Mouse (Mus musculus): ENCODE data around the gene Dctn1. TPM values are rescaled to one million over a fixed set of nuclear protein-coding genes. Genes with fewer than 3 reads are reported as not detected.

Dctn1 gene
- polyA plus RNA-seq (2015; fragmentation: Illumina TruSeq; extraction: RNeasy Lipid Tissue Mini Kit (QIAGEN cat#74804); ENCODE audit: insufficient read depth, low replicate concordance) = 39.1 TPM

DNA sequence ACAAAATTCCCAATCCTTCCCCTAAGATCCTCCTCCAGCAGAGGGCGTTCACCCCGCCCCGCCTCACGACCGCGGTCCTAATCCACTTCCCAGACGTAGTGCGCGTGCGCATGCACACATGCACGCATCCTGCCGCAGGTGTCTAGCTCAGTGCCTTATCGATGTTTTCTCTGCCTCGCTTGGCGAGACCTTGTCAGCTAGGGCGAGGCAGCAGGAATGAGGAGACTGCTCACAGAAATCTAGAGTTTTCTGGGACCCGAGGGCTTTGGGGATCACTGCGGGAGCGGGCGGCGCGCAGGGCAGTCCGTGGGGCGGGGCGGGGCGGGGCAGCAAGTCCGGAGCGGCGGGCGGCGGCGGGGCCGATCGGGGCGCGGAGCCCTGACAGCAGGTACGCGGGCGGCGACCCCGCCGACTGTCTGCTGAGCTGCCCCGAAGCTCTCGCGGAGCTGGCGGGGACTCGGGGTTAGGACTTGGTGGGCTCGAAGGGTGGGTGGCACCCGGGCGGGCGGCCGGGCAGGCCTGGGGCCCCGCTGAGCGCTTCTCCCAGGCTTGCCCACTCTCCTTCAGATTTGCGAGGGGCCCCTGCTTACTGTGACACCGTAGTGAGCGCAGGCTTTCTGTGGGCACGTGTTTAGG lies at the start of gene Dctn1:
Dctn1 (plus strand) TSS at position 314 of the 636 bp plus-strand sequence.

DNA sequence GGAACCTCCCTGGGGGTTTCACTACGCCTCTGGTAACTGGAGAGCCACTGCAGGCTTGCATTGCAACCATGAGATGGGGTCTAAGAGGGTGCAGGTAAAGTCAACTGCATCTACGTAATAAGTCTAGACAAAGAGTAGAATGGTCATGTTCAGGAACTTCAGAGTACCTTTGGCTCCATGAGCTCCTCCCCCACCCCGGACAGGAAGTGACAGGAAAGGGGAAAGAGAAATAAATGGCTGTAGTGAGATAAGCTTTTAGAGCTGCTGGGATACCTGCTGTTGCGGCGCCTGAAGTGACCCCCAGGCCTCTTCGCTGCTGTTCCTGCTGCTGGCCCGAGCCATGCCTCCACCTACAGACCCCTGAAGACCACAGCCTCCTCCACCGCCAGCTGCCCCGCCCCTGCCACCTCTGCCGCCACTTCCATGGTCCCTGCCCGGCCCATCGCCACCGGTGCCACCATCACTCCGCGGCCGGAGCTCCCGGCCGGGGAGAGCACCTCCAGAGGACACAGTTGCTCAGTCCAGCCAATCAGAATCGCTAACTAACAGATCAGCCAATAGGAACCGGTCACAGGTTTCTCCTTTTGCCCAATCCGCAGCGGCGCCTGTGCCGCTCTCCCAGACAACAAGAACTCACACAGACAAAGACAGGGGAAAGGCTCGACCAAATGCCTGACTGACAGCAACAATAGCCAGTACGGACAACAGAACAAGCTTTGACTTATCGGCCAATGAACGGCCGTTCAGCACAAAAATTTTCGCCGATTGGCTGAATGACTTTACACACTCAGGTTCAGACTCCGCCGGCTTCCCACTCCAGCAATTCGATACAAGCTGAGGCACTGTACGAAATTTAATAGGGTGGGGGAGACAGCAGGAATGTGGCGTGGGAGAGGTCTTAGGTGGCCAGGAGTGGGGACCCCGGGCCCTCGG lies 44.5 kb upstream of the Dctn1 start, which contains the start of gene Wbp1:
Wbp1 (minus strand) TSS at position 630 of the 933 bp plus-strand sequence.

DNA sequence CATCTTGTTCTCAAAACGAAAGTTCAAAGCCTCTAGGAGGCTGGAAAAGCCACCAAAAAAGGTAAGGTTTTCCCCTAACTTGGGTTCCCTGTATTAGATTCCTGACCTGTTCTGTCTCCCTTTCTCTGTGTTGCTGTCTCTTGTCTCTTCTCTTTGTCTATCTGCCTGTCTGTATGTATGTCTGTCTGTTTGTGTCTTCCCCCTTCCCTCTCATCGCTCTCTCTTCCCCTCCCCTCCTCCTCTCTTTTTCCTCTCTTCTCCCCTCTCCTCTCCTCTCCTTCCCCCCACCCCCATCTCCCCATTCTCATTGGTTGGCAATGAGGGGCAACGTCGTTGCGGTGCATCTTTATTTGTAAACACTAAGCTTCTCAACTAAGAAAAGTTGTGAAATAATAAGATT lies 40.4 kb upstream of the Dctn1 start, which contains the start of gene Ino80b:
Ino80b (minus strand) TSS at position 101 of the 400 bp plus-strand sequence.

DNA sequence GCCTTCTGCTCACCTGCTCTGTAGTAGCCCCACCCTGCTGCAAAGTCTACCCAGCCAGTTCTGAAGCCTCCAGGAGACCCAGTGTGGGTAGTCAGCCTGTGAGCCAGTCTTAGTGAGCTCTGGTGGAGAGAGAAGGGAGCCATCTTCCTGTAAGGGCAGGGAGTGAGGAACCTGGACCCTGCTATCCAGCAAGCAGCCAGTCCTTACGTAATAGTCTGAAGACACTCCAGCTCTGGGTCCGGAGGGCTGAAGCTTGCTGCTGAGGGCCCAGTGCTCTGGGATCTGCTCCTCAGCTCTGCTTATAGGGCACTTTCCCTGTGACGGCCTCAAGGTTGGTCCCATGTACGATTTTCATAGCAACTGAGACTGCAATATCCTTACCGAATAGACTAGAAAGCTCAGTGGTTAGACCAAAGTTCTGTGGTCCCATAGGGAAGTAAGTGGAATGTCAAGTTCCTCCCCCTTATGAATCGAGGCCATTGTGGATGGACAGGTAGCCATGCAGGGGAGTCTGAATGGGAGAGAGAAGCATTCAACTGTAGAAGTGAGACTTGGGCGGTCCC lies 30.7 kb upstream of the Dctn1 start, which contains the start of gene Rtkn:
Rtkn (plus strand) TSS at position 513 of the 563 bp plus-strand sequence.

DNA sequence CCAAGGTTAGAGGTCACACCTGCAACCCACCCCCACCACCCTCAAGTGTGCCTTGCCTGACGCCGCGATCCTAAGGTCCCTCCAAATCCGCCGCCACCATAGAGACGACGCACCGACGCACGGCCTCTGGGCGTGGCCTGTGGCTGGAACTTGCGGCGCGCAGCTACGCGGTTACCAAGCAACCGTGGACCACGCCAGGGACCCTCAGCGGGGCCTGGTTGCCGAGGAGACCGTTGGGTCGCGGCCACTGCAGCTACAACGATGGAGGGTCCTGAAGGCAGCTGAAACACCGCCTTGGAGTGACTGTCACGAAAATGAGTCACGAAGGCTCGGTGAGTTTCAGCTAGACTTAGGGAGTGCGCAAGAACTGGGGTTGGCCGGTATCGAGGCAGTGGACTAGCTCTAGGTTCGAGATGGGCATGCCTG lies 9.4 kb upstream of the Dctn1 start, which contains the start of the genes Wdr54 and 1700003E16Rik:
Wdr54 (minus strand) TSS at position 139 of the 426 bp plus-strand sequence.
1700003E16Rik (plus strand) TSS at position 146 of the 426 bp plus-strand sequence.

DNA sequence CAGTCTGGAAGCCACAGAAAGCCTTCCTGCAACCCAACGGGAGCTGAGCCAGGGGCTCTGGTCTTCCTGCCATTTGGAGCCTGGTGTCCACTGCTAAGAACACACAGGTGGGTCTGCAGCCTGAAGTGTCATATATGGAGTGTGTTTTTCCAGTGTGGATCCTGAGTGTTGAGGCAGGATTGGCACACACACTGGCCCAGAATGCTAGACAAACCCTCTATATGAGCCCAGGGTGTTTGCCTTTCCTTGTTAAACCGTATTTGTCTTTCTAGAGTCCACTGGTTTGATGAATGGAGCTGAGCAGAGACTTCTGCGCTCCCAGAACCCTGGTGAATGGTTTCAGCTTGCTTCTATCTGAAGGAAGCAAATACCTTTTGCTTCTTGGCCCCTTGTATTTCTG lies 54.1 kb downstream of the Dctn1 start, which contains the start of gene Slc4a5:
Slc4a5 (plus strand) TSS at position 15 of the 400 bp plus-strand sequence.

Other genes starting within 250 kb of the Dctn1 start
- gene Sema4f, start 226.2 kb upstream of the Dctn1 start, polyA plus RNA-seq (2015; fragmentation: Illumina TruSeq; extraction: RNeasy Lipid Tissue Mini Kit (QIAGEN cat#74804); ENCODE audit: insufficient read depth, low replicate concordance) = 2.3 TPM
- gene M1ap, start 219.0 kb upstream of the Dctn1 start, polyA plus RNA-seq (2015; fragmentation: Illumina TruSeq; extraction: RNeasy Lipid Tissue Mini Kit (QIAGEN cat#74804); ENCODE audit: insufficient read depth, low replicate concordance) = 0.52 TPM
- gene Dok1, start 132.4 kb upstream of the Dctn1 start, polyA plus RNA-seq (2015; fragmentation: Illumina TruSeq; extraction: RNeasy Lipid Tissue Mini Kit (QIAGEN cat#74804); ENCODE audit: insufficient read depth, low replicate concordance) = 13.5 TPM
- 6.8 TPM for gene Loxl3, start 131.7 kb upstream of the Dctn1 start, polyA plus RNA-seq (2015; fragmentation: Illumina TruSeq; extraction: RNeasy Lipid Tissue Mini Kit (QIAGEN cat#74804); ENCODE audit: insufficient read depth, low replicate concordance)
- 155 TPM for gene Aup1, start 111.4 kb upstream of the Dctn1 start, polyA plus RNA-seq (2015; fragmentation: Illumina TruSeq; extraction: RNeasy Lipid Tissue Mini Kit (QIAGEN cat#74804); ENCODE audit: insufficient read depth, low replicate concordance)
- 58.4 TPM for gene Htra2, start 110.6 kb upstream of the Dctn1 start, polyA plus RNA-seq (2015; fragmentation: Illumina TruSeq; extraction: RNeasy Lipid Tissue Mini Kit (QIAGEN cat#74804); ENCODE audit: insufficient read depth, low replicate concordance)
- gene Dqx1, start 108.1 kb upstream of the Dctn1 start, polyA plus RNA-seq (2015; fragmentation: Illumina TruSeq; extraction: RNeasy Lipid Tissue Mini Kit (QIAGEN cat#74804); ENCODE audit: insufficient read depth, low replicate concordance) = 3.4 TPM
- not detected for gene Tlx2, start 95.6 kb upstream of the Dctn1 start, polyA plus RNA-seq (2015; fragmentation: Illumina TruSeq; extraction: RNeasy Lipid Tissue Mini Kit (QIAGEN cat#74804); ENCODE audit: insufficient read depth, low replicate concordance)
- 20.7 TPM for gene Pcgf1, start 88.1 kb upstream of the Dctn1 start, polyA plus RNA-seq (2015; fragmentation: Illumina TruSeq; extraction: RNeasy Lipid Tissue Mini Kit (QIAGEN cat#74804); ENCODE audit: insufficient read depth, low replicate concordance)
- gene Lbx2, start 79.6 kb upstream of the Dctn1 start, polyA plus RNA-seq (2015; fragmentation: Illumina TruSeq; extraction: RNeasy Lipid Tissue Mini Kit (QIAGEN cat#74804); ENCODE audit: insufficient read depth, low replicate concordance) = not detected
- gene Ccdc142, start 64.3 kb upstream of the Dctn1 start, polyA plus RNA-seq (2015; fragmentation: Illumina TruSeq; extraction: RNeasy Lipid Tissue Mini Kit (QIAGEN cat#74804); ENCODE audit: insufficient read depth, low replicate concordance) = 0.48 TPM
- 4.8 TPM for gene Gm42688, start 64.3 kb upstream of the Dctn1 start, polyA plus RNA-seq (2015; fragmentation: Illumina TruSeq; extraction: RNeasy Lipid Tissue Mini Kit (QIAGEN cat#74804); ENCODE audit: insufficient read depth, low replicate concordance)
- 19.2 TPM for gene Mrpl53, start 56.9 kb upstream of the Dctn1 start, polyA plus RNA-seq (2015; fragmentation: Illumina TruSeq; extraction: RNeasy Lipid Tissue Mini Kit (QIAGEN cat#74804); ENCODE audit: insufficient read depth, low replicate concordance)
- 22.9 TPM for gene Mogs, start 50.4 kb upstream of the Dctn1 start, polyA plus RNA-seq (2015; fragmentation: Illumina TruSeq; extraction: RNeasy Lipid Tissue Mini Kit (QIAGEN cat#74804); ENCODE audit: insufficient read depth, low replicate concordance)
- gene Wbp1, start 44.4 kb upstream of the Dctn1 start, polyA plus RNA-seq (2015; fragmentation: Illumina TruSeq; extraction: RNeasy Lipid Tissue Mini Kit (QIAGEN cat#74804); ENCODE audit: insufficient read depth, low replicate concordance) = 27.1 TPM
- gene Ino80b, start 40.5 kb upstream of the Dctn1 start, polyA plus RNA-seq (2015; fragmentation: Illumina TruSeq; extraction: RNeasy Lipid Tissue Mini Kit (QIAGEN cat#74804); ENCODE audit: insufficient read depth, low replicate concordance) = 7.5 TPM
- gene Rtkn, start 30.5 kb upstream of the Dctn1 start, polyA plus RNA-seq (2015; fragmentation: Illumina TruSeq; extraction: RNeasy Lipid Tissue Mini Kit (QIAGEN cat#74804); ENCODE audit: insufficient read depth, low replicate concordance) = 0.52 TPM
- gene Wdr54, start 9.5 kb upstream of the Dctn1 start, polyA plus RNA-seq (2015; fragmentation: Illumina TruSeq; extraction: RNeasy Lipid Tissue Mini Kit (QIAGEN cat#74804); ENCODE audit: insufficient read depth, low replicate concordance) = 0.14 TPM
- not detected for gene 1700003E16Rik, start 9.5 kb upstream of the Dctn1 start, polyA plus RNA-seq (2015; fragmentation: Illumina TruSeq; extraction: RNeasy Lipid Tissue Mini Kit (QIAGEN cat#74804); ENCODE audit: insufficient read depth, low replicate concordance)
- gene Slc4a5, start 53.9 kb downstream of the Dctn1 start, polyA plus RNA-seq (2015; fragmentation: Illumina TruSeq; extraction: RNeasy Lipid Tissue Mini Kit (QIAGEN cat#74804); ENCODE audit: insufficient read depth, low replicate concordance) = not detected
- 34.2 TPM for gene Mthfd2, start 160.0 kb downstream of the Dctn1 start, polyA plus RNA-seq (2015; fragmentation: Illumina TruSeq; extraction: RNeasy Lipid Tissue Mini Kit (QIAGEN cat#74804); ENCODE audit: insufficient read depth, low replicate concordance)
- gene Mob1a, start 160.1 kb downstream of the Dctn1 start, polyA plus RNA-seq (2015; fragmentation: Illumina TruSeq; extraction: RNeasy Lipid Tissue Mini Kit (QIAGEN cat#74804); ENCODE audit: insufficient read depth, low replicate concordance) = 265 TPM
- gene Bola3, start 183.2 kb downstream of the Dctn1 start, polyA plus RNA-seq (2015; fragmentation: Illumina TruSeq; extraction: RNeasy Lipid Tissue Mini Kit (QIAGEN cat#74804); ENCODE audit: insufficient read depth, low replicate concordance) = 62.7 TPM

All from spleen, adult 10 weeks (tissue).